Mouse (Mus musculus): ENCODE measurements around the gene Banf2.

DNA sequence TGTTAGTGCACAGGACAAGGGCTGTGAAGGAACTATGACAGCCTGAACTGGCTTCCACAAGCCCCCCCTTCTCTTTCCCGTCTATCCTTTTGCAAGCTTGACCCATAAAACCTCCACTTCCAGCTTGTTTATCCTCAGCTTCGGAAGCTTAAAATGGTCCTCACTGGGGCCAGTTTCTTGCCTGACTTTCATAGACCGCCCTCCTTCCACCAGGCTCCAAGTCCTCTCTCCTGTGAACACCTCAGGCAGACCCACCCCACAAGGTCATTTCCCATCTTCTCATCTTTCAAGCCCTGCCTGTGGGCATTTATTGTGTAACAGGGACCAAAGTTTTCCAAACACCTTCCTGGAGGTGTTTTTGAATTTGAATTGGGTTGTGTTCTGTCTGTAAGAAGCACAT lies 10.4 kb upstream of the Banf2 start:
- TF ChIP-seq CTCF (conservative IDR thresholded peaks at IDR 0.05; ENCODE audit: low read length) (no peak), NANOG (IDR thresholded peaks at IDR 0.05; ENCODE audit: borderline replicate concordance, low read length) (no peak), POU5F1 (IDR thresholded peaks at IDR 0.05; ENCODE audit: borderline replicate concordance, low read length) (no peak)
